Mouse (Mus musculus) megakaryocyte, embryonic 14.5 days (primary cell): ENCODE measurements around the gene Mark2.

ENCODE experiments used
- FLI1 ChIP-seq: IDR thresholded peaks from 2 replicates; pipeline ENCODE4 v1.6.1; 2012; ENCODE audit warnings: low read length, inconsistent platforms, mixed read lengths
- GATA1 ChIP-seq: IDR thresholded peaks from 3 replicates; pipeline ENCODE4 v1.6.1; 2012; ENCODE audit warnings: mixed read lengths, low read length, inconsistent platforms, borderline replicate concordance

DNA sequence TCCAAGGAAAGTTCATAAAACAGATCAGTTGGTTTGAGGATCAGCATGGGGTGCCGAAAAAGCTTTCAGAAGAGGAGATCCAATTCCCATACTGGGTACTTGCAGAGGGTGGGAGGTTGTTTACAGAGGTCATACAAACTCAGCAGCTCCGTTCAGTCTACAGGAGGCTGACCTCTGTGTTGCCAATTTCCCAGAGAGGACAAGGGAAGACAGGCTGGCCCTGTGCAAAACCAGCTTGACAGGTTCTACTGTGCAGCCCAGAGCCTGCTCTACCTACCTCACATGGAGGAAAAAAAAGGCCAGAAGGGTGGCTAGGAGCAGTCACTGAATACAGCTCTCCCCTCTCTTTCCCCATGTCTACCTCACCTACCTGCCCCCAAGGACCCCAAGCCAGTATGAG is 7.6 kb downstream of the Mark2 start:
- no peak for TF ChIP-seq GATA1
- no peak for TF ChIP-seq FLI1
